Mouse (Mus musculus) layer of hippocampus, postnatal 25 days (tissue): Measurements from ENCODE around the gene Gm17359. TPM values are rescaled to one million over a fixed set of nuclear protein-coding genes. Genes with fewer than 3 reads are reported as not detected.
"Not testable (repeated sequence)": the region's sequence is repeated elsewhere in the genome, so short reads cannot be mapped to it uniquely, and the experiment has no call there.

ENCODE experiments used
- DNase-seq, 2 experiments: peaks; one replicate each; pipeline ENCODE4 v3.0.0; 2022; ENCODE audit warnings: mixed read lengths in 2 of 2, low spot score in 1 of 2; ENCODE audit errors: extremely low spot score in 1 of 2
- total RNA-seq, 2 experiments: library from RNA; stranded (reverse); gene quantifications; 2 replicates each; pipeline ENCODE4 v1.2.3; 2021

Gene Gm17359
- total RNA-seq, 2 experiments from 2014 or later: not detected

DNA sequence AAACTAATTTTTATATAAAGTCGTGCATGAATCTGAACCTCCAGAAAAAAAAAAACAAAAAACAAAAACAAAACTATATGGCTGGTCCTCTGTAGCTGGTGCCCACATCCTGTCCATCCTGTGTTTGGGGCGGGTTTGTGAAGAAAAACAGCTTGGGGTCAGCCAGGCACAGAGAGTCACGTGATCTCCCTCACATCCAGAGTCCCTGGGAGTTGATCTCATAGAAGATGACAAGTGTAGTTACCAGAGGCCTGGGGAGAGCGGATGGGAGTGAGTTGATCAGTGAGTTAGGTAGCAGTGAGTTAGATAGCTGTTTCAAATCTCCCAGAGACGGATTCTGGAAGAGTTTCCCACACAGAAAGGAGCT is 74.2 kb downstream of the Gm17359 start:
- DNase-seq: no peak

- no peak for DNase-seq
These were observed 75.2 kb downstream of the Gm17359 start for GRCm38 (mm10) chr3:79411666-79412065.

GRCm38 (mm10) chr3:79413492-79413891 is 77.0 kb downstream of the Gm17359 start:
- no peak for DNase-seq

- DNase-seq: no peak
These were observed 78.6 kb downstream of the Gm17359 start for GRCm38 (mm10) chr3:79415081-79415480.

- DNase-seq: no peak
These were observed 79.5 kb downstream of the Gm17359 start for GRCm38 (mm10) chr3:79415929-79416328.

GRCm38 (mm10) chr3:79416944-79417680 is 80.7 kb downstream of the Gm17359 start:
- DNase-seq: no peak

DNA sequence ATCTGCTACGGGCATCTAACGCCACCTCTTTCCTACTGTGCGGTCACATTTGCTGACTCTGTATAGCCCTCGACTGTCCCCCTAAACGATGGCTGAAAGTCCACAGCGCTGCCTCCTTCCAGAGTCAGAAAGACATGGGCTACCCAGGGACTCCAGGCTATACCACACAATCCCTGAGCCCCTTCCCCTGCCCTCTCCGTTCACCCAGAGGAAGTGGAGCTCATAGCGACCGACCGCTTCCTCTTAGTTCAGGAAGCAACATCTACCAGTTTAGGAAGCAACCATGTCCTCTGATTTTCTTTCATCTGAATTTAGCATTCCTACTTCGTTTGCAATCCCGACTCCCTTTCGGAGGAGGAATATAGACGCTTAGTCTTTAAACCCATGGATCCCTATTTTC is 82.5 kb downstream of the Gm17359 start:
- DNase-seq: no peak

DNA sequence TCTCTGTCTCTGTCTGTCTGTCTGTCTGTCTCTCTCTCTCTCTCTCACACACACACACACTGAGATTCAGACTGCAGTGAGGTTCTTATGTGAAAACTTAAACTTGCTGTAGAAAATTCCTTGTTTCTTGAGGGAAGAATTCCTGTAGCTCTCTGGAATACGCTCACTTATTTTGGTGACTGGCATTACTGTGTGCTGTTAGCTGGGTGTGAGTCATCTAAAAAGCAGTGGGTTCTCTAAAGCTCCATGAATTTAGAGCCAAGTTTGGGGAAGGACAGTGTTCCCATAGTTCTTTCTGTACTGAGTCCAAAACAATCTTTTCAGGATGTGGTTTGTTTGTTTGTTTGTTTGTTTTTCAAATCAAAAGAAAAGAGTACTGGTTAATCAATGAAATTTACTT is 89.0 kb downstream of the Gm17359 start:
- DNase-seq: no peak

DNA sequence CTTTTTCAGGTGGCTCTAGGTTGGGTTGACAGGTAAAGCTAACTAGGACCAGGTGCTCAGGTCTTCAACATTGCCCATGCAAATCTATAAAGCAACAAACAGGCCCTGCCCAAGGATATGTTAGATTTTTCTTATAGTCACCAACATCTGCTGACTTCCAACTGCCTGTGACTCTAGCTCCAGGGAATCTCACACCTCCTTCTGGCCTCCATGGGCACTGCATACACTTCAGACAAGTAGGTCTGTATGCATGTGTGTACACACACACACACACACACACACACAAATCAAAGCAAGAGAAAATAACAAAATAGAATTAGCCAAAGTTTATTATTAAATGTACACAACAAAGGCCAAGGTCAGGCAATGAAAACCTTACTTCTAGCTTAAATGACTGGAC is 97.1 kb downstream of the Gm17359 start:
- DNase-seq: no peak

DNA sequence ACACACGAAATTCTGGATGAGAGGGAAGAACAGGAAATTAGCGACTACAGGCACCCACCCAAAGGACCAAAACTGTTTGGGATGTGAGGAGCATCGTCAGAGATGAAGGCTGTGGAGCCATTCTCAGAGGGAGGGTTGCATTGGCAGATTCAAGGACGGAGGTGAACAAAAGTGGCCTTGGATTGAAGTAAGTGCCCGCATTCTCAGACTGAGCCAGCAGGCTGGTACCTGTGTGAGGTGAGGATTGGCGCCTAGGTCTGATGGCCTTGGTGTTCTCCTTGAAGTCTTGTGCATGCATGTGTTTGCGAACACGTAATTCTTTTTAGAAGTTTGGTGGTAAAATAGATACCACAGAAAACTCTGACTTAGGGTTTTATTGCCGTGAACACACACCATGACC is 98.0 kb downstream of the Gm17359 start:
- no peak for DNase-seq

DNA sequence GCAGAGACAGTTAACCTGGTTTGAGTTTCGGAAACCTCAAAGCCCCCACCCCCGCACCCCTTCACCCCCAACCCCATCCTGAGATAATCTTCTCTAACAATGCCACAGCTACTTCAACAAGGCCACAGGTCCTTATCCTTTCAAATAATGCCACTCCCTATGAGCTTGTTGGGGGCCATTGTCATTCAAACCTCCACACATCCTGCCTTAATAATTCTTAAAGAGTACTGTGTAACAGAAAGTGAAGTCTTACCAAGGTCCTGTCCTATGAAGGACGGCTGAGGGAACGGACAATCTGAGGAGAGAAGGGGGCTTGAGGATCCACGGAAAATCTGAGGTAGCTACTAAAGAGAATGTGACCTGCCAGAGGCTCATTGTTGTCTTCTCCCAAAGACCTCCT is 98.5 kb downstream of the Gm17359 start:
- DNase-seq: no peak

GRCm38 (mm10) chr3:79436186-79436585 is 99.7 kb downstream of the Gm17359 start:
- DNase-seq: peak in 1 of 2 experiments; percentile 47

- DNase-seq: no peak
These were observed 101.8 kb downstream of the Gm17359 start for GRCm38 (mm10) chr3:79438276-79438675.

DNA sequence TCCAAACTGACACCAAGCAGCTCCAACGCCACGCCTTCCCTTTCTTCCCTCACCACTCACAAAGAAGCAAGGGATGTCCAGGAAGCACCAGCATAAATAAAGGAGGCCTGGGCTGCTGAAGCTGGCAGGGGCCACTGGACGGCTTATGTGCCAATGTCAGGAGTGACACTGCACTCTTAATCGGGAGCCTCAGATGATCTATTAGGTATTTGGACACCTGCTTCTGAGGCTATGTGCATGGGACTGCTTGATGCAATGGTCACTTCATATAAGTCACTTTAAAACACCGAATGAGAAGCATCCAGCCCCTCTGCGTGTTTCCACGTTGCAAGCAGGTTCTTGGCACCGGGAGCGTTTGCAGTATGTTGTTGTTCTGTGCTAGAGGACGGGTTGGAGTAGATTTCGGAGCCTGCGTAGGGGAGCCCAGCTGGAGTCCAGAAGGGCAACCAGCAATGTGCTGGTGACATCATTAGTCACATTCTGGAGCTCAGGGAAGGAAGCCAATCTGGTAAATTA is 104.6 kb downstream of the Gm17359 start:
- peak; percentile 47 to 57 for DNase-seq

GRCm38 (mm10) chr3:79443850-79444249 is 107.4 kb downstream of the Gm17359 start:
- DNase-seq: no peak

DNA sequence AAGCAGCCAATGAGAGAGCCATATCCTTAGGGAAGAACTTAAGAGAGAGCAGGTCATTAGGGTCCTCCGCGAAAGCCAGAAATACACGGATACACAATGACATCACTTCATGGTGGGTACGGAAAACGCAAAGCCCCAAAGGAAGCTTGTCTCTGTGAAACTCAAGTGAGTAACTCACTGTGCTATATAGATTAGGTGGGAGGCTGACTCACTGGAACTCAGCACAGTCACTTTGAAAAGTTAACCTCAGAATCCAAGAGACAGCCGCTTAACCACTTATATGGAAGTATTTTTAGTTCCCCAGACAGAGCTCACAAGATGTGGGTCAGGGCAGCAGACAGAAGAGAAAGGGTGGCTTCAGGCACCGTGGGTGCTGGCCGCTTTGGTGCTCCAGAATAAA is 108.6 kb downstream of the Gm17359 start:
- no peak for DNase-seq

DNA sequence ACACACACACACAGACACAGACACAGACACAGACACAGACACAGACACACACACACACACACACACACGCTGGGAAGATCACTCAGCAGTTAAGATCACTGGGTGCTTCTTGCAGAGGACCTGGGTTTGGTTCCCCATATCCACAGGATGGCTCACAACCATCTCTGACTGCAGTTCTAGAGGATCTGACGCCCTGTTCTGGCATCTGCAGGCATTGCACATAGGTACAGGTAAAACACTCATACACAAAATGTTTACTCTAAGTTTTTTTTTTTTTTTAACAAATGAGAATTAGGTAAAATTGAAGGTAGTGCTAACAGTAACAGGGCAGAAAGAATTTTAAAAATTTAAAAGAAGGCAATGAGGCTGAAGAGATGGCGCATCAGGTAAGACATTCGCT is 109.7 kb downstream of the Gm17359 start:
- DNase-seq: no peak

DNA sequence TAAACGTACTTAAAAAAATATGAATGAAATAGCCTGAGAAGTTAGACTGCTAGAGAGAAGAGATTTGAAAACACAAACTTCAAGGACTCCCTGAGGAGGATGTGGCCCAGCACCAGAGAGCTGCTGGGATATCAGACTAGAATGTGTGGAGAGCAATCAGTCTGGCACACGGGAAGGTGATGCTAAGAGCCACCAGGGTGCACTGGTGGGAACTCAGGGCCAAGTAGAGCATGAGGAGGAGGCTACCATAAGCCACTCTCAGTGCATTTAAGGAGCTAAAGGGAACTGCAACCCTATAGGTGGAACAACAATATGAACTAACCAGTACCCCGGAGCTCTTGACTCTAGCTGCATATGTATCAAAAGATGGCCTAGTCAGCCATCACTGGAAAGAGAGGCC is 110.2 kb downstream of the Gm17359 start:
- not testable (repeated sequence) for DNase-seq

DNA sequence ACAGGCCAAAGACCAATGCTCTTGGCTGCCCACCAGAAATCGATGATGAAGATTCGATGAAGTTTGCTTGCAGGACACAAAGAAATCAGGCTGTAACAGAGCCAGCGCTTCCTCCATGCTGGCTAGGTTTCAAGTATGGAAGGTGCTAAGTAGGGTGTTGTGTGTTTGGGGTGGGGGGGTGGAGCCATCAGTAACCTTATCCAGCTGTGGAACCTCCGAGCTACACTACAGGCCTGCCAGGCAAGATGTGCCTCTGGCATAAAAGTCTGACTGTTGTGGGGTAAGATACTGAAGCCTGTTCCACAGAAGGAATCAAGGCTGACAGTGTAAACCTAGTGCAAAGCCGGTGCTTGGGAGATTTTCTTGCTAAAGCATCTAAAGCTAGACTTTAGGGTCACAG is 112.0 kb downstream of the Gm17359 start:
- DNase-seq: no peak

- DNase-seq: no peak
These were observed 112.9 kb downstream of the Gm17359 start for GRCm38 (mm10) chr3:79449361-79449760.

DNA sequence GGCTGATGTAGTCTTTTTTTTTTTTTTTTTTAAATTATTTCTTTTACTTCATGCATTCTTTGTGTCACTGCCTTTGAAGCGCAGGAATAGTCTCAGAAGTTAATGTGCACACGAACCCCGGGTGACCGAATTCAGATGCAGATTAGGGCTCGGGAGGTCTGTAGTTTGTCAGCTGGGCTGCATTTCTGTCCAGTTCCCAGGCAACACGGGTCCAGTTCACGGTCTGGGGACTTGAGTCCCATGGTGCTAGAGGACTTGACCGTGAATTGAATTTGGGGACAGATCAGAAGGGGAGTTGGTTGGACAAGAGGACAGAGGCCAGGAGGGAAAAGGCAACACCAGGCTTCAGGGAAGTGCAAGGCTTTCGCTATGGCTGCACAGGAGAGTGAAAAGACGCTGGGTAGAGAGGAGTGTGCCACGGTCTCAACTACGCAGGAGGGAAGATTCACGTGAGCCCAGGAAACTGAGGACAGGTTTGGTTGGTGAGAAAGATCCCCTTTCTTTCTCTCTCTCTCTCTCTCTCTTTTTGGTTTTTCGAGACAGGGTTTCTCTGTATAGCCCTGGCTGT is 116.3 kb downstream of the Gm17359 start:
- no peak for DNase-seq

DNA sequence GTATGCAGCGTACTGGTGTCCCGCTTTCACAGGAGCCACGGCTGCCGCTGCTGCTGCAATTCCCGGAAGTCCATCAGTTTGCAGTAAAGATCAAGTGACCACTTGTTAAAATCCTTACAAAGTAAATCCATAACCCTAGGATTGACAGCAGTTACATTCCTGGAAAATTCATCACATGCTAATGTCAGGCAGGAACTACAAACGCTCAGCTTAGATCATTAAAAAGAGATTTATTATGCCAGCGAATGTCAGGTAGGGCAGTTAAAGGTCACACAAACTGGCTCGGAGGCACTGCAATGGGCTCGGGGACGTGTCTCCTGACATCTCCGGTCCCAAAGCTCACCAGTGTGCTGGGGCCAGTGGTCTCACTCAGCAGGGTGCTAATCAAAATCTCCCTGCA is 119.3 kb downstream of the Gm17359 start:
- DNase-seq: no peak
